Mouse (Mus musculus) heart, postnatal 25 days (tissue): Measurements from ENCODE around the gene Azgp1. TPM values are rescaled to one million over a fixed set of nuclear protein-coding genes. Genes with fewer than 3 reads are reported as not detected.
"Not testable (repeated sequence)": the region's sequence is repeated elsewhere in the genome, so short reads cannot be mapped to it uniquely, and the experiment has no call there.

ENCODE experiments used
- DNase-seq: peaks from one replicate; pipeline ENCODE4 v3.0.0; 2022; ENCODE audit warnings: low spot score
- intact Hi-C: fragments of 180-260 bp; cut with DNase I; formaldehyde crosslinking; loops from one replicate; pipeline ENCODE4 v1.15.1; 2025
- total RNA-seq, 2 experiments: library from RNA; stranded (reverse); gene quantifications; 2 replicates each; pipeline ENCODE4 v1.2.3; 2021

The Azgp1 gene
- total RNA-seq, 2 experiments from 2014 or later = not detected

- DNase-seq, intact Hi-C loops: not testable (repeated sequence)
Measured at GRCm38 (mm10) chr5:138020961-138021479, 39.7 kb downstream of the Azgp1 start, which contains the start of the genes Smok3a and Smok3b. Gene Smok3a, plus strand, starts transcription at chr5:138021261. Gene Smok3b, plus strand, starts transcription at chr5:138021429.

Other genes starting within 250 kb of the Azgp1 start
- gene Nyap1, start 239.9 kb upstream of the Azgp1 start, total RNA-seq = under 1 TPM; 0.98 to 0.99 TPM
- gene Tsc22d4, start 235.8 kb upstream of the Azgp1 start, total RNA-seq = 100 to 1,000 TPM; 282 to 288 TPM
- gene Ppp1r35, start 202.7 kb upstream of the Azgp1 start, total RNA-seq = 10 to 100 TPM; 11.1 to 13.4 TPM
- gene Mepce, start 193.9 kb upstream of the Azgp1 start, total RNA-seq = 10 to 100 TPM; 20.6 to 29.3 TPM
- gene Zcwpw1, start 193.7 kb upstream of the Azgp1 start, total RNA-seq = under 1 TPM; 0.57 to 0.89 TPM
- gene Pilra, start 145.2 kb upstream of the Azgp1 start, total RNA-seq = 1 to 10 TPM; 1.7 to 1.9 TPM
- gene Pilrb1, start 123.4 kb upstream of the Azgp1 start, total RNA-seq = under 1 TPM; 0.61 to 0.83 TPM
- gene Pilrb2, start 109.7 kb upstream of the Azgp1 start, total RNA-seq = under 1 TPM in 1 of 2 experiments, not detected in 1; 0.81 TPM
- gene Cyp3a13, start 59.9 kb upstream of the Azgp1 start, total RNA-seq = under 1 TPM; 0.17 to 0.31 TPM
- gene Gjc3, start 18.4 kb upstream of the Azgp1 start, total RNA-seq = under 1 TPM; 0.26 to 0.42 TPM
- gene Smok3a, start 39.7 kb downstream of the Azgp1 start, total RNA-seq = not detected
- not detected for gene Smok3b, start 39.9 kb downstream of the Azgp1 start, total RNA-seq
- gene Smok3c, start 71.7 kb downstream of the Azgp1 start, total RNA-seq = not detected
- 10 to 100 TPM; 14.3 to 16.2 TPM for gene Zkscan1, start 103.6 kb downstream of the Azgp1 start, total RNA-seq
- 10 to 100 TPM; 10.5 to 13.2 TPM for gene Zscan21, start 135.4 kb downstream of the Azgp1 start, total RNA-seq
- 10 to 100 TPM in 1 of 2 experiments, 1 to 10 TPM in 1; 9.6 to 11.0 TPM for gene Zfp113, start 174.2 kb downstream of the Azgp1 start, total RNA-seq
- 100 to 1,000 TPM; 124 to 126 TPM for gene Cops6, start 179.6 kb downstream of the Azgp1 start, total RNA-seq
- 1 to 10 TPM; 8.9 to 9.3 TPM for gene Ap4m1, start 190.5 kb downstream of the Azgp1 start, total RNA-seq
- 10 to 100 TPM; 11.2 to 11.9 TPM for gene Mcm7, start 190.9 kb downstream of the Azgp1 start, total RNA-seq
- 10 to 100 TPM; 29.9 to 32.9 TPM for gene Taf6, start 205.9 kb downstream of the Azgp1 start, total RNA-seq
- gene Cnpy4, start 206.0 kb downstream of the Azgp1 start, total RNA-seq = 1 to 10 TPM; 5.9 to 7.1 TPM
- gene Mblac1, start 212.8 kb downstream of the Azgp1 start, total RNA-seq = 1 to 10 TPM; 2.6 to 2.8 TPM
- 1 to 10 TPM in 1 of 2 experiments, under 1 TPM in 1; 0.96 to 1.2 TPM for gene Nxpe5, start 244.4 kb downstream of the Azgp1 start, total RNA-seq